Mouse (Mus musculus): ENCODE data around the gene Klk7. TPM values are rescaled to one million over a fixed set of nuclear protein-coding genes. Genes with fewer than 3 reads are reported as not detected.

Gene Klk7
- polyA plus RNA-seq (2014; fragmentation: Nextera tagmentation; extraction: Ambion mirVana) = not detected in 2 replicates

- Histone ChIP-seq H3K9ac (ENCODE audit: low read length) (no peak within 1 kb of the TSS), H3K9me3 (replicated peaks; ENCODE audit: control insufficient read depth, low read length) (no peaks in the 10 kb centered on the region), H3K4me3 (ENCODE audit: low read depth, low read length) (no peak within 1 kb of the TSS), H3K27me3 (replicated peaks; ENCODE audit: control insufficient read depth, insufficient read depth, low read length) (no peaks in the 10 kb centered on the region), H3K4me1 (ENCODE audit: control insufficient read depth, insufficient read depth, low read length) (no peaks in the 10 kb centered on the region), H3K4me2 (ENCODE audit: low read length) (no peak within 1 kb of the TSS), H3K36me3 (ENCODE audit: control insufficient read depth, insufficient read depth, low read length) (no peaks in the 10 kb centered on the region), H3K27ac (ENCODE audit: low read depth, low read length) (no peak within 1 kb of the TSS)
- no peak for DNase-seq (ENCODE audit: low spot score)
- WGBS = 56% methylated on average over 5 of the region's 5 CpGs
- ATAC-seq = no peak
These were observed at the start of gene Klk7 for GRCm38 (mm10) chr7:43810994-43811393. Gene Klk7 (plus strand): TSS chr7:43811294.

DNA sequence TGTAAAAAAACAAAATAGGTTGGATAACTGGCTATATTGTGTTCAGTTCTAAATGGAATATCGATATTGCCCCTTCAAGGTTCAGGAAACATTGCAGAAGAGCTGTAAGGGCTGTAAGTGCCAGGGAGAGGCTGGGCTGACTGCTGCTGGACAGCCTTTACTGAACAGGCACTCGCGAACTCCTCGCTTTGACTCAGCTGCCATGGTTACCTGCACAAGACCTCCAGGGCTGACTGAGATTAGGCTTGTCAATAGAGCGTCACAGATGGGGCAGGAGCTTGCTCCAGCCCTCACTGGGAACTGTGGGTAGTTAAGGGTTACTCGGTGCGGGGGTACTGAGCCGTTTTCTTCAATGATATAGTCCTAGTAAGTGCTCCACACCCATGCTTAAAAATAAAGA is 44.6 kb upstream of the Klk7 start:
- Histone ChIP-seq H3K4me1 (ENCODE audit: control insufficient read depth, insufficient read depth, low read length) (no peaks in the 10 kb centered on the region), H3K4me2 (ENCODE audit: low read length) (no peak overlapping the region), H3K27ac (ENCODE audit: low read depth, low read length) (no peak overlapping the region), H3K4me3 (ENCODE audit: low read depth, low read length) (no peak overlapping the region), H3K9ac (ENCODE audit: low read length) (no peak overlapping the region), H3K27me3 (replicated peaks; ENCODE audit: control insufficient read depth, insufficient read depth, low read length) (no peaks in the 10 kb centered on the region), H3K9me3 (replicated peaks; ENCODE audit: control insufficient read depth, low read length) (no peaks in the 10 kb centered on the region), H3K36me3 (ENCODE audit: control insufficient read depth, insufficient read depth, low read length) (no peaks in the 10 kb centered on the region)
- ATAC-seq (no peak), DNase-seq (ENCODE audit: low spot score) (no peak)
- WGBS = 33% methylated on average over 8 of the region's 8 CpGs

- 79% methylated on average over 4 of the region's 4 CpGs for WGBS
- Histone ChIP-seq H3K4me2 (ENCODE audit: low read length) (no peak within 1 kb of the TSS), H3K9ac (ENCODE audit: low read length) (no peak within 1 kb of the TSS), H3K4me1 (ENCODE audit: control insufficient read depth, insufficient read depth, low read length) (no peaks in the 10 kb centered on the region), H3K4me3 (ENCODE audit: low read depth, low read length) (no peak within 1 kb of the TSS), H3K27ac (ENCODE audit: low read depth, low read length) (no peak within 1 kb of the TSS), H3K36me3 (ENCODE audit: control insufficient read depth, insufficient read depth, low read length) (no peaks in the 10 kb centered on the region), H3K27me3 (replicated peaks; ENCODE audit: control insufficient read depth, insufficient read depth, low read length) (no peaks in the 10 kb centered on the region), H3K9me3 (replicated peaks; ENCODE audit: control insufficient read depth, low read length) (no peaks in the 10 kb centered on the region)
- ATAC-seq (no peak), DNase-seq (ENCODE audit: low spot score) (no peak)
These were observed 42.5 kb upstream of the Klk7 start, which contains the start of gene Klk12 for GRCm38 (mm10) chr7:43768597-43768996. Gene Klk12 (plus strand): TSS chr7:43768897.

- Histone ChIP-seq H3K4me3 (ENCODE audit: low read depth, low read length) (no peak overlapping the region), H3K9me3 (replicated peaks; ENCODE audit: control insufficient read depth, low read length) (no peaks in the 10 kb centered on the region), H3K4me1 (ENCODE audit: control insufficient read depth, insufficient read depth, low read length) (no peaks in the 10 kb centered on the region), H3K27me3 (replicated peaks; ENCODE audit: control insufficient read depth, insufficient read depth, low read length) (no peaks in the 10 kb centered on the region), H3K4me2 (ENCODE audit: low read length) (no peak overlapping the region), H3K27ac (ENCODE audit: low read depth, low read length) (no peak overlapping the region), H3K9ac (ENCODE audit: low read length) (no peak overlapping the region), H3K36me3 (ENCODE audit: control insufficient read depth, insufficient read depth, low read length) (no peaks in the 10 kb centered on the region)
- ATAC-seq = no peak
- 88% methylated on average over 8 of the region's 8 CpGs for WGBS
- DNase-seq (ENCODE audit: low spot score) = no peak
These were observed 41.5 kb upstream of the Klk7 start for GRCm38 (mm10) chr7:43769636-43770035.

GRCm38 (mm10) chr7:43770701-43771100 is 40.4 kb upstream of the Klk7 start:
- 93% methylated on average over 10 of the region's 10 CpGs for WGBS

GRCm38 (mm10) chr7:43771916-43772315 is 39.2 kb upstream of the Klk7 start:
- H3K36me3 ChIP-seq (ENCODE audit: control insufficient read depth, insufficient read depth, low read length) = no peaks in the 10 kb centered on the region
- no peaks in the 10 kb centered on the region for H3K9me3 ChIP-seq (replicated peaks; ENCODE audit: control insufficient read depth, low read length)
- no peak overlapping the region for H3K9ac ChIP-seq (ENCODE audit: low read length)
- 93% methylated on average over 6 of the region's 6 CpGs for WGBS
- H3K27me3 ChIP-seq (replicated peaks; ENCODE audit: control insufficient read depth, insufficient read depth, low read length) = no peaks in the 10 kb centered on the region
- no peaks in the 10 kb centered on the region for H3K4me1 ChIP-seq (ENCODE audit: control insufficient read depth, insufficient read depth, low read length)
- ATAC-seq (no peak), DNase-seq (ENCODE audit: low spot score) (no peak)
- no peak overlapping the region for H3K4me2 ChIP-seq (ENCODE audit: low read length)
- no peak overlapping the region for H3K4me3 ChIP-seq (ENCODE audit: low read depth, low read length)
- H3K27ac ChIP-seq (ENCODE audit: low read depth, low read length) = no peak overlapping the region

More at GRCm38 (mm10) chr7:43770701-43771100, 40.4 kb upstream of the Klk7 start:
- Histone ChIP-seq H3K36me3 (ENCODE audit: control insufficient read depth, insufficient read depth, low read length) (no peaks in the 10 kb centered on the region), H3K9me3 (replicated peaks; ENCODE audit: control insufficient read depth, low read length) (no peaks in the 10 kb centered on the region), H3K4me3 (ENCODE audit: low read depth, low read length) (no peak overlapping the region), H3K27ac (ENCODE audit: low read depth, low read length) (no peak overlapping the region), H3K27me3 (replicated peaks; ENCODE audit: control insufficient read depth, insufficient read depth, low read length) (no peaks in the 10 kb centered on the region), H3K9ac (ENCODE audit: low read length) (no peak overlapping the region), H3K4me2 (ENCODE audit: low read length) (no peak overlapping the region), H3K4me1 (ENCODE audit: control insufficient read depth, insufficient read depth, low read length) (no peaks in the 10 kb centered on the region)
- no peak for DNase-seq (ENCODE audit: low spot score)
- no peak for ATAC-seq

DNA sequence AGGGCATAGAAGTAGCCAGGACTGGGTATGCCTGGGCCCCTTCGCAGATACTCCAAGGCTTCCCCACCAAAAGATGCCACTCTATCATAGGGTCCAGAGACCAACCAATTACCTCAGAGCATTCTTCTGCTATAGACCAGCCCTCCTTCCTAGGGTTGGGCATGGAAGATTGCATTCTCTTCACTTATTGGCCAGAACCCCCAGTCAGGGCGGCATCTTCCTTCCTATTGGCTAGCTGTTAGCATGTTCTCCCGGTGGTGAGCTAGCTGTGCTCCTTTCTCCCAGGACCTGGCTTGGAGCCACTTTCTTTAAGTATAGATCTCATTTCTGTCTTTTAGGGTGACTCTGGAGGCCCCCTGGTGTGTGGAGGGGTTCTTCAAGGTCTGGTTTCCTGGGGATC is 38.2 kb upstream of the Klk7 start:
- H3K27ac ChIP-seq (ENCODE audit: low read depth, low read length) = no peak overlapping the region
- 88% methylated on average over 3 of the region's 3 CpGs for WGBS
- H3K4me2 ChIP-seq (ENCODE audit: low read length) = no peak overlapping the region
- DNase-seq (ENCODE audit: low spot score) (no peak), ATAC-seq (no peak)
- H3K4me1 ChIP-seq (ENCODE audit: control insufficient read depth, insufficient read depth, low read length) = no peaks in the 10 kb centered on the region
- no peaks in the 10 kb centered on the region for H3K36me3 ChIP-seq (ENCODE audit: control insufficient read depth, insufficient read depth, low read length)
- no peaks in the 10 kb centered on the region for H3K27me3 ChIP-seq (replicated peaks; ENCODE audit: control insufficient read depth, insufficient read depth, low read length)
- H3K9me3 ChIP-seq (replicated peaks; ENCODE audit: control insufficient read depth, low read length) = no peaks in the 10 kb centered on the region
- H3K4me3 ChIP-seq (ENCODE audit: low read depth, low read length) = no peak overlapping the region
- no peak overlapping the region for H3K9ac ChIP-seq (ENCODE audit: low read length)

- no peak for ATAC-seq
- WGBS = 92% methylated on average over 5 of the region's 5 CpGs
These were observed 36.7 kb upstream of the Klk7 start, which contains the start of gene Klk11 for GRCm38 (mm10) chr7:43774364-43774763. Gene Klk11 (plus strand): TSS chr7:43774604.

DNA sequence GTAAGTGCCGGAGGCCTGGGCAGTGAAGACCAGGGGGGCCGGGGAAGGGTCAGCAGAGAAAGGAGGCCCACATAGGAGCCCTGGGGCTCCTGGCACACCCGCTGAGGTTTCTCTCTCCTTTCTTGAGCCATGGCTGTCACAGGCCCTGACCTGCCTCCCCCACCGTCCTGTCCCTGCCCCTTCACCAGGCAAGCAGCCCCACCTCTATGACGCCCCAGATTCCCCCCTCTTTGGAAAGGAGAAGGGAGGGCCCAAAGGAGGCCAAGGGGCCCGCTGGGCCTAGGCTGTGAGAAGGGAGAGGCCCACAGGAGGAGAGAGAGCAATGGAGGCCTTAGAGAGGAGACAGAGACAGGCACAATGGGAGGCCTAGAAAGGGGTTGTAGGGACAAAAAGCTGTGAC is 36.3 kb upstream of the Klk7 start:
- Histone ChIP-seq H3K36me3 (ENCODE audit: control insufficient read depth, insufficient read depth, low read length) (no peaks in the 10 kb centered on the region), H3K4me3 (ENCODE audit: low read depth, low read length) (no peak overlapping the region), H3K4me2 (ENCODE audit: low read length) (no peak overlapping the region), H3K4me1 (ENCODE audit: control insufficient read depth, insufficient read depth, low read length) (no peaks in the 10 kb centered on the region), H3K27me3 (replicated peaks; ENCODE audit: control insufficient read depth, insufficient read depth, low read length) (no peaks in the 10 kb centered on the region), H3K9me3 (replicated peaks; ENCODE audit: control insufficient read depth, low read length) (no peaks in the 10 kb centered on the region), H3K9ac (ENCODE audit: low read length) (no peak overlapping the region), H3K27ac (ENCODE audit: low read depth, low read length) (no peak overlapping the region)
- 47% methylated on average over 6 of the region's 6 CpGs for WGBS
- ATAC-seq = no peak
- no peak for DNase-seq (ENCODE audit: low spot score)

More at GRCm38 (mm10) chr7:43774364-43774763, 36.7 kb upstream of the Klk7 start, which contains the start of gene Klk11:
- H3K4me1 ChIP-seq (ENCODE audit: control insufficient read depth, insufficient read depth, low read length) = no peaks in the 10 kb centered on the region
- H3K9ac ChIP-seq (ENCODE audit: low read length) = no peak within 1 kb of the TSS
- H3K4me2 ChIP-seq (ENCODE audit: low read length) = no peak within 1 kb of the TSS
- DNase-seq (ENCODE audit: low spot score) = no peak
- no peaks in the 10 kb centered on the region for H3K9me3 ChIP-seq (replicated peaks; ENCODE audit: control insufficient read depth, low read length)
- no peaks in the 10 kb centered on the region for H3K36me3 ChIP-seq (ENCODE audit: control insufficient read depth, insufficient read depth, low read length)
- H3K27me3 ChIP-seq (replicated peaks; ENCODE audit: control insufficient read depth, insufficient read depth, low read length) = no peaks in the 10 kb centered on the region
- no peak within 1 kb of the TSS for H3K4me3 ChIP-seq (ENCODE audit: low read depth, low read length)
- H3K27ac ChIP-seq (ENCODE audit: low read depth, low read length) = no peak within 1 kb of the TSS
